Mouse (Mus musculus) E14TG2a.4 (cell line): Measurements from ENCODE around the gene Padi6.

ENCODE experiments used
- H3K27me3 ChIP-seq: 2 replicates; pipeline ENCODE4 v1.6.1; 2014; ENCODE audit warnings: low read length, control low read depth; ENCODE audit not compliant: insufficient read depth
- H3K36me3 ChIP-seq: 2 replicates; pipeline ENCODE4 v1.6.1; 2014; ENCODE audit warnings: low read length, control low read depth; ENCODE audit not compliant: insufficient read depth
- H3K4me1 ChIP-seq: replicated peaks from 2 replicates; pipeline ENCODE4 v1.6.1; 2014; ENCODE audit warnings: low read depth, low read length, control low read depth
- H3K4me3 ChIP-seq: replicated peaks from 2 replicates; pipeline ENCODE4 v1.5.1; 2014; ENCODE audit warnings: mild to moderate bottlenecking, low read length
- H3K9me3 ChIP-seq: 2 replicates; pipeline ENCODE4 v1.6.1; 2014; ENCODE audit warnings: low read length, control low read depth
- CTCF ChIP-seq: conservative IDR thresholded peaks from 2 replicates; pipeline ENCODE4 v1.5.1; 2014; ENCODE audit warnings: low read length
- NANOG ChIP-seq: IDR thresholded peaks from 2 replicates; pipeline ENCODE4 v1.6.1; 2014; ENCODE audit warnings: borderline replicate concordance, low read length, mixed read lengths
- POU5F1 ChIP-seq: IDR thresholded peaks from 2 replicates; pipeline ENCODE4 v1.6.1; 2014; ENCODE audit warnings: low read length, borderline replicate concordance

The Padi6 gene

GRCm38 (mm10) chr4:140710781-140711180 lies 31.7 kb downstream of the Padi6 start:
- Histone ChIP-seq H3K4me3 (no peak overlapping the region), H3K27me3 (no peaks in the 10 kb centered on the region), H3K4me1 (peaks cover 95% of the 10 kb centered on the region), H3K36me3 (peaks cover 98% of the 10 kb centered on the region), H3K9me3 (no peaks in the 10 kb centered on the region)
- TF ChIP-seq NANOG (no peak), CTCF (no peak), POU5F1 (no peak)

GRCm38 (mm10) chr4:140709617-140710016 lies 32.8 kb downstream of the Padi6 start:
- TF ChIP-seq NANOG: no peak
- TF ChIP-seq POU5F1: no peak
- TF ChIP-seq CTCF: no peak
- peaks cover 98% of the 10 kb centered on the region for H3K36me3 ChIP-seq

GRCm38 (mm10) chr4:140709111-140709510 lies 33.3 kb downstream of the Padi6 start:
- Histone ChIP-seq H3K4me1 (peaks cover 97% of the 10 kb centered on the region), H3K36me3 (peaks cover 98% of the 10 kb centered on the region), H3K27me3 (no peaks in the 10 kb centered on the region), H3K9me3 (no peaks in the 10 kb centered on the region), H3K4me3 (0 out of 2 replicates have a peak overlapping the region, but pooled peaks have one; percentile 29)
- TF ChIP-seq CTCF (no peak), NANOG (no peak), POU5F1 (no peak)

More at GRCm38 (mm10) chr4:140709617-140710016, 32.8 kb downstream of the Padi6 start:
- Histone ChIP-seq H3K27me3 (no peaks in the 10 kb centered on the region), H3K4me3 (0 out of 2 replicates have a peak overlapping the region, but pooled peaks have one; percentile 29), H3K4me1 (peaks cover 97% of the 10 kb centered on the region), H3K9me3 (no peaks in the 10 kb centered on the region)

- Histone ChIP-seq H3K4me1 (peaks cover 94% of the 10 kb centered on the region), H3K36me3 (peaks cover 95% of the 10 kb centered on the region), H3K4me3 (0 out of 2 replicates have a peak overlapping the region, but pooled peaks have one; percentile 29), H3K9me3 (no peaks in the 10 kb centered on the region), H3K27me3 (no peaks in the 10 kb centered on the region)
- TF ChIP-seq POU5F1: no peak
- no peak for TF ChIP-seq NANOG
- TF ChIP-seq CTCF: no peak
These were observed 34.0 kb downstream of the Padi6 start for GRCm38 (mm10) chr4:140708297-140708927.

DNA sequence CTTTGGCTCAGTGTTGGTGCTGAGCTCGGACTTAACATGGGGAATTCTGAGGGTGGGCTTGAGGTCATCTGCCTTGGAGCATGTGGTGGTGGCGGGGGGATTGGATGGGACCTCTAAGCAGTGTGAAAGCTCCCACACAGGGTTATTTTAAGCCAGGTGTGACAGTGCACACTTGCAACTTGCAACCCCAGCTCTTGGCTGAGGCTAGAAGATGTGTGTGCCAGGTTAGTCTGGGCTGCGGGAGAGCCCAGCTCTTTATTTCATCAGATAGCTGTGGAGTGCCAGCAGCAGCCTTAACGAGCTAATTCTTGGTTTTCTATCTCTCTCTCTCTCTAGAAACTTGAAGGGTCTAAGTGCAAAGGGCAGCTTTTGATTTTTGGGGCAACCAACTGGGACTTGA lies 34.8 kb downstream of the Padi6 start:
- Histone ChIP-seq H3K36me3 (peaks cover 87% of the 10 kb centered on the region), H3K4me1 (peaks cover 86% of the 10 kb centered on the region), H3K9me3 (no peaks in the 10 kb centered on the region), H3K4me3 (peak overlapping the region; percentile 29; the same call in 1 of the 2 replicates), H3K27me3 (no peaks in the 10 kb centered on the region)
- TF ChIP-seq POU5F1 (no peak), NANOG (no peak), CTCF (no peak)

- H3K36me3 ChIP-seq: peaks cover 53% of the 10 kb centered on the region
- TF ChIP-seq CTCF: no peak
- no peak for TF ChIP-seq NANOG
- TF ChIP-seq POU5F1: no peak
- peaks cover 69% of the 10 kb centered on the region for H3K4me1 ChIP-seq
- H3K27me3 ChIP-seq: no peaks in the 10 kb centered on the region
- no peaks in the 10 kb centered on the region for H3K9me3 ChIP-seq
- peak overlapping the region; percentile 89 for H3K4me3 ChIP-seq
These were observed 38.3 kb downstream of the Padi6 start for GRCm38 (mm10) chr4:140704166-140704565.

DNA sequence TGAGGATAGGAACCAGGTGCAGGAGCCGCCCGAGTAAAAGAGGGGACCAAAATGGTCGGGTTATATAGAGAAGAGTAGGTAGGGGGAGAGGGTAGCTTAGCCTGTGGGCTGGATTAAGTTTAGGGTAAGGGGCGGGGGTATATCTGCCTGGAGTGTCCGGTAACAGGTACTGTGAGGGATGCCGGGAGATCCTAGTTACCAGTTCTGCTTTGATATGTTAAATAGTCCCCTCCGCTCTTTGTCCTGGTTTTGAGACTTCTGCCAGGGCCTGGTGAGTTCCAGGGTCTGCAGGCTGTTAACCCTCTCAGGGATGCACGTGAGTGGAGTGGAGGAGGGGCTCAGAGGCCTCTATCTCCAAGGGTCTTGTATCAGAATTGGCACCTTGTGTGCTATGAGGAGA lies 38.8 kb downstream of the Padi6 start:
- TF ChIP-seq NANOG: no peak
- 0 out of 2 replicates have a peak, but pooled peaks have one; percentile 41 for TF ChIP-seq POU5F1
- Histone ChIP-seq H3K36me3 (peaks cover 48% of the 10 kb centered on the region), H3K4me3 (peak overlapping the region; percentile 89), H3K9me3 (no peaks in the 10 kb centered on the region), H3K27me3 (no peaks in the 10 kb centered on the region), H3K4me1 (peaks cover 69% of the 10 kb centered on the region)

GRCm38 (mm10) chr4:140702611-140703327 lies 39.7 kb downstream of the Padi6 start:
- H3K27me3 ChIP-seq: no peaks in the 10 kb centered on the region
- H3K4me3 ChIP-seq: peak overlapping the region; percentile 89
- no peaks in the 10 kb centered on the region for H3K9me3 ChIP-seq
- H3K4me1 ChIP-seq: peaks cover 68% of the 10 kb centered on the region
- no peak for TF ChIP-seq POU5F1
- no peak for TF ChIP-seq CTCF
- no peak for TF ChIP-seq NANOG
- peaks cover 39% of the 10 kb centered on the region for H3K36me3 ChIP-seq
